Mouse (Mus musculus) C3H10T1/2 (cell line): ENCODE results near the gene Gh. TPM values are rescaled to one million over a fixed set of nuclear protein-coding genes. Genes with fewer than 3 reads are reported as not detected.

ENCODE experiments used
- polyA plus RNA-seq, 2 experiments: library from polyadenylated mRNA; unstranded; fragments of >200 nt; fragmentation: generic; extraction: Trizol; gene quantifications; one replicate each; pipeline ENCODE4 v1.2.1; 2012; ENCODE audit warnings: missing spikeins in 2 of 2

Gh gene
- polyA plus RNA-seq: under 1 TPM; 0.05 to 0.09 TPM

GRCm38 (mm10) chr11:106301765-106302164 lies at the start of gene Gh:
Gene Gh (minus strand): TSS chr11:106301865.

GRCm38 (mm10) chr11:106314333-106314812 lies 12.7 kb upstream of the Gh start, which contains the start of gene Cd79b:
Gene Cd79b (minus strand): TSS chr11:106314762.

GRCm38 (mm10) chr11:106276454-106276853 lies 25.2 kb downstream of the Gh start, which contains the start of gene Tcam1:
Gene Tcam1 (plus strand): TSS chr11:106276672.

GRCm38 (mm10) chr11:106272644-106273310 lies 28.9 kb downstream of the Gh start, which contains the start of gene Smarcd2:
Gene Smarcd2 (minus strand): TSS chr11:106272972.

GRCm38 (mm10) chr11:106255685-106256451 lies 45.8 kb downstream of the Gh start, which contains the start of the genes Ftsj3 and Psmc5:
Gene Ftsj3 (minus strand): TSS chr11:106256079.
Gene Psmc5 (plus strand): TSS chr11:106256154.

Other genes starting within 250 kb of the Gh start
- 10 to 100 TPM in 1 of 2 experiments, 1 to 10 TPM in 1; 8.3 to 12.9 TPM for gene Taco1, start 235.8 kb downstream of the Gh start, polyA plus RNA-seq
- 10 to 100 TPM in 1 of 2 experiments, 1 to 10 TPM in 1; 9.4 to 26.9 TPM for gene Map3k3, start 217.3 kb downstream of the Gh start, polyA plus RNA-seq
- 1 to 10 TPM in 1 of 2 experiments, not detected in 1; 1.1 TPM for gene Gm10840, start 141.0 kb downstream of the Gh start, polyA plus RNA-seq
- gene Limd2, start 141.0 kb downstream of the Gh start, polyA plus RNA-seq: 10 to 100 TPM; 71.9 to 89.6 TPM
- 10 to 100 TPM; 15.6 to 21.2 TPM for gene Strada, start 99.7 kb downstream of the Gh start, polyA plus RNA-seq
- gene Ccdc47, start 85.5 kb downstream of the Gh start, polyA plus RNA-seq: 10 to 100 TPM in 1 of 2 experiments, 1 to 10 TPM in 1; 3.0 to 18.7 TPM
- 10 to 100 TPM in 1 of 2 experiments, 1 to 10 TPM in 1; 2.8 to 28.5 TPM for gene Ddx42, start 84.9 kb downstream of the Gh start, polyA plus RNA-seq
- 10 to 100 TPM; 19.5 to 25.6 TPM for gene Ftsj3, start 45.8 kb downstream of the Gh start, polyA plus RNA-seq
- 100 to 1,000 TPM; 181 to 374 TPM for gene Psmc5, start 45.7 kb downstream of the Gh start, polyA plus RNA-seq
- gene Smarcd2, start 28.9 kb downstream of the Gh start, polyA plus RNA-seq: 10 to 100 TPM; 42.5 to 74.2 TPM
- gene Tcam1, start 25.2 kb downstream of the Gh start, polyA plus RNA-seq: under 1 TPM; 0.07 to 0.14 TPM
- under 1 TPM in 1 of 2 experiments, not detected in 1; 0.06 TPM for gene Cd79b, start 12.9 kb upstream of the Gh start, polyA plus RNA-seq
- under 1 TPM in 1 of 2 experiments, not detected in 1; 0.02 TPM for gene Scn4a, start 51.4 kb upstream of the Gh start, polyA plus RNA-seq
- not detected for gene Prr29, start 63.6 kb upstream of the Gh start, polyA plus RNA-seq
- under 1 TPM in 1 of 2 experiments, not detected in 1; 0.13 TPM for gene Icam2, start 86.2 kb upstream of the Gh start, polyA plus RNA-seq
- 1 to 10 TPM in 1 of 2 experiments, under 1 TPM in 1; 0.71 to 5.3 TPM for gene Ern1, start 186.0 kb upstream of the Gh start, polyA plus RNA-seq